In the genomic region with DNA sequence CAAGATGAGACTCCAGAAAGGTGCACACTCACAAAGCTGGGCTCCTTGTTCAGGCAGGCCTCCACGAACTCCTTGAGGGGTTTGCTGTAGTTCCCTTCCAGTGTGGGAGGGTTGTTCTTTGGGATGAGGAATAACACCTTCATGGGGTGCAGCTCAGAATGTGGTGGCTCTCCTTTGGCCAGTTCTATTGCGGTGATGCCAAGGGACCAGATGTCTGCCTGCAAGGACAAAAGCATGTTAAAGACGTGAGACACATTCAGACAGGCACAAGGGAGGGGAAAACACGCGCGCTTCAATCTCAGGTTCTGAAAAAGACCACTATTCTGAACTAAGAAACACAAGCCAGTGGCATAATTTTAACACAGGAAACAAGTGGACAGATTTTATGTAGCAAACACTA, we compare ENCODE assay signal across 32 mouse cellular contexts.
"Had no signal": no experiment of that assay in that cellular context is flagged by ENCODE, and none has a peak within 500 bp of the region (broad histone marks: within the 10 kb centered on the region; RNA-seq: fewer than 3 reads in every experiment).

No protein-coding gene starts in this region.

- H3K4me2 ChIP-seq: limb, embryonic 12.5 days; limb, embryonic 13.5 days; limb, embryonic 15.5 days; liver, embryonic 11.5 days; liver, embryonic 12.5 days; liver, embryonic 13.5 days; liver, embryonic 15.5 days; lung, embryonic 14.5 days; lung, embryonic 15.5 days; midbrain, embryonic 11.5 days; midbrain, embryonic 12.5 days; midbrain, embryonic 13.5 days; midbrain, embryonic 15.5 days; neural tube, embryonic 12.5 days had no signal

- H3K4me3 ChIP-seq: limb, embryonic 10.5 days; limb, embryonic 12.5 days; limb, embryonic 13.5 days; limb, embryonic 15.5 days; liver, embryonic 12.5 days; liver, embryonic 13.5 days; liver, embryonic 15.5 days; lung, embryonic 15.5 days; megakaryocyte, embryonic 14.5 days; midbrain, embryonic 10.5 days; midbrain, embryonic 12.5 days; midbrain, embryonic 13.5 days; midbrain, embryonic 15.5 days; myocyte; neural tube, embryonic 12.5 days had no signal

- ATAC-seq: liver, embryonic 12.5 days; liver, postnatal 0 days; lung, postnatal 0 days; midbrain, embryonic 15.5 days; midbrain, embryonic 16.5 days had no signal

- DNase-seq: left cerebral cortex, postnatal 4 days; liver; liver, embryonic 13.5 days; liver, postnatal 0 days; lung, adult 18-20 months; lung, adult 2 months; lung, embryonic 14.5 days; lung, postnatal 10 days; lung, postnatal 14 days; lung, postnatal 36 days; lung, postnatal 4 days; midbrain, embryonic 14.5 days had no signal

- H3K27me3 ChIP-seq: limb, embryonic 12.5 days; limb, embryonic 13.5 days; limb, embryonic 15.5 days; liver, embryonic 12.5 days; liver, embryonic 13.5 days; liver, embryonic 15.5 days; lung, embryonic 15.5 days; megakaryocyte, embryonic 14.5 days; midbrain, embryonic 12.5 days; midbrain, embryonic 13.5 days; midbrain, embryonic 15.5 days; neural tube, embryonic 12.5 days had no signal

- H3K4me1 ChIP-seq: limb, embryonic 10.5 days; limb, embryonic 12.5 days; limb, embryonic 13.5 days; limb, embryonic 15.5 days; midbrain, embryonic 10.5 days; midbrain, embryonic 12.5 days; midbrain, embryonic 13.5 days; midbrain, embryonic 15.5 days; neural tube, embryonic 12.5 days had no signal

- H3K9me3 ChIP-seq: limb, embryonic 10.5 days; limb, embryonic 12.5 days; limb, embryonic 13.5 days; limb, embryonic 15.5 days; liver, embryonic 12.5 days; liver, embryonic 13.5 days; liver, embryonic 15.5 days; lung, embryonic 15.5 days; megakaryocyte, embryonic 14.5 days; midbrain, embryonic 10.5 days; midbrain, embryonic 12.5 days; midbrain, embryonic 13.5 days; midbrain, embryonic 15.5 days; neural tube, embryonic 12.5 days had no signal

- H3K27ac ChIP-seq: limb, embryonic 10.5 days; limb, embryonic 12.5 days; limb, embryonic 13.5 days; limb, embryonic 15.5 days; liver, embryonic 13.5 days; liver, embryonic 14.5 days; liver, embryonic 15.5 days; lung, embryonic 15.5 days; macrophage; midbrain, embryonic 10.5 days; midbrain, embryonic 12.5 days; midbrain, embryonic 13.5 days; midbrain, embryonic 15.5 days; neural tube, embryonic 12.5 days had no signal

- H3K9ac ChIP-seq: limb, embryonic 12.5 days; limb, embryonic 13.5 days; limb, embryonic 15.5 days; liver, embryonic 12.5 days; liver, embryonic 13.5 days; liver, embryonic 14.5 days; liver, embryonic 15.5 days; liver, postnatal 0 days; lung, embryonic 14.5 days; lung, embryonic 15.5 days; midbrain, embryonic 12.5 days; midbrain, embryonic 13.5 days; midbrain, embryonic 15.5 days; neural tube, embryonic 12.5 days had no signal
